Mouse (Mus musculus) left cerebral cortex, postnatal 14 days (tissue): ENCODE measurements around the gene Ehbp1. TPM values are rescaled to one million over a fixed set of nuclear protein-coding genes. Genes with fewer than 3 reads are reported as not detected.

Experiments used
- DNase-seq, 2 experiments: peaks; one replicate each; pipeline ENCODE4 v3.0.0; 2021 to 2022; ENCODE audit warnings: low spot score in 2 of 2, mixed read lengths in 1 of 2
- intact Hi-C: fragments of 180-260 bp; cut with DNase I; formaldehyde crosslinking; loops from one replicate; pipeline ENCODE4 v1.15.1; 2025
- total RNA-seq, 2 experiments: library from RNA; stranded (reverse); gene quantifications; 2 replicates each; pipeline ENCODE4 v1.2.3; 2021

The Ehbp1 gene
- total RNA-seq, 2 experiments from 2014 or later = 57.0 to 58.0 TPM

GRCm38 (mm10) chr11:22006471-22007087, 335.5 kb downstream of the Ehbp1 start:
- no peak for DNase-seq
- intact Hi-C loops = no loop called here

- DNase-seq = no peak
- intact Hi-C loops = no loop called here
Observed at GRCm38 (mm10) chr11:22005281-22005870, 336.7 kb downstream of the Ehbp1 start.

- intact Hi-C loops = loop anchor here (5.0 kb wide), 2 partner anchors 198 to 337 kb away; no protein-coding TSS in a partner anchor
- no peak for DNase-seq
Observed at GRCm38 (mm10) chr11:22004331-22004841, 337.7 kb downstream of the Ehbp1 start.

- intact Hi-C loops = loop anchor here (5.0 kb wide), 2 partner anchors 199 to 336 kb away; no protein-coding TSS in a partner anchor
- no peak for DNase-seq
Observed at GRCm38 (mm10) chr11:22003341-22003981, 338.6 kb downstream of the Ehbp1 start.

- no peak for DNase-seq
Observed at GRCm38 (mm10) chr11:22002783-22003340, 339.2 kb downstream of the Ehbp1 start, which contains the start of gene Otx1. TSS of gene Otx1 (minus strand) at chr11:22002897.

GRCm38 (mm10) chr11:22002062-22002782, 339.9 kb downstream of the Ehbp1 start:
- intact Hi-C loops = loop anchor here (5.0 kb wide), 2 partner anchors 200 to 335 kb away; no protein-coding TSS in a partner anchor
- no peak for DNase-seq

More at GRCm38 (mm10) chr11:22002783-22003340, 339.2 kb downstream of the Ehbp1 start, which contains the start of gene Otx1:
- intact Hi-C loops = loop anchor here (5.0 kb wide), 2 partner anchors 199 to 336 kb away; no protein-coding TSS in a partner anchor

- intact Hi-C loops = loop anchor here (5.0 kb wide), 2 partner anchors 201 to 334 kb away; no protein-coding TSS in a partner anchor
- DNase-seq = peak in 1 of 2 experiments; percentile 48
Observed at GRCm38 (mm10) chr11:22001321-22002061, 340.6 kb downstream of the Ehbp1 start.

GRCm38 (mm10) chr11:22000316-22001076, 341.6 kb downstream of the Ehbp1 start:
- intact Hi-C loops = loop anchor here (5.0 kb wide), 2 partner anchors 202 to 333 kb away; no protein-coding TSS in a partner anchor
- DNase-seq = no peak

GRCm38 (mm10) chr11:21999396-22000315, 342.4 kb downstream of the Ehbp1 start:
- DNase-seq = no peak
- intact Hi-C loops = loop anchor here (5.0 kb wide), 2 partner anchors 203 to 332 kb away; no protein-coding TSS in a partner anchor

GRCm38 (mm10) chr11:21998141-21999047, 343.7 kb downstream of the Ehbp1 start:
- intact Hi-C loops = no loop called here
- no peak for DNase-seq

GRCm38 (mm10) chr11:21997561-21998140, 344.4 kb downstream of the Ehbp1 start:
- DNase-seq = no peak
- intact Hi-C loops = no loop called here

GRCm38 (mm10) chr11:21996661-21997560, 345.2 kb downstream of the Ehbp1 start:
- intact Hi-C loops = no loop called here
- no peak for DNase-seq

GRCm38 (mm10) chr11:21996325-21996647, 345.8 kb downstream of the Ehbp1 start:
- intact Hi-C loops = no loop called here

GRCm38 (mm10) chr11:21995534-21996324, 346.4 kb downstream of the Ehbp1 start:
- no peak for DNase-seq
- intact Hi-C loops = no loop called here

More at GRCm38 (mm10) chr11:21996325-21996647, 345.8 kb downstream of the Ehbp1 start:
- no peak for DNase-seq
